Mouse (Mus musculus): ENCODE data around the gene Macrod2. TPM values are rescaled to one million over a fixed set of nuclear protein-coding genes. Genes with fewer than 3 reads are reported as not detected.
A peak's percentile ranks its signal among the peaks of the same experiment; 100 is the strongest.

Macrod2 gene
- polyA plus RNA-seq, 1 experiment, result 20.2 TPM

DNA sequence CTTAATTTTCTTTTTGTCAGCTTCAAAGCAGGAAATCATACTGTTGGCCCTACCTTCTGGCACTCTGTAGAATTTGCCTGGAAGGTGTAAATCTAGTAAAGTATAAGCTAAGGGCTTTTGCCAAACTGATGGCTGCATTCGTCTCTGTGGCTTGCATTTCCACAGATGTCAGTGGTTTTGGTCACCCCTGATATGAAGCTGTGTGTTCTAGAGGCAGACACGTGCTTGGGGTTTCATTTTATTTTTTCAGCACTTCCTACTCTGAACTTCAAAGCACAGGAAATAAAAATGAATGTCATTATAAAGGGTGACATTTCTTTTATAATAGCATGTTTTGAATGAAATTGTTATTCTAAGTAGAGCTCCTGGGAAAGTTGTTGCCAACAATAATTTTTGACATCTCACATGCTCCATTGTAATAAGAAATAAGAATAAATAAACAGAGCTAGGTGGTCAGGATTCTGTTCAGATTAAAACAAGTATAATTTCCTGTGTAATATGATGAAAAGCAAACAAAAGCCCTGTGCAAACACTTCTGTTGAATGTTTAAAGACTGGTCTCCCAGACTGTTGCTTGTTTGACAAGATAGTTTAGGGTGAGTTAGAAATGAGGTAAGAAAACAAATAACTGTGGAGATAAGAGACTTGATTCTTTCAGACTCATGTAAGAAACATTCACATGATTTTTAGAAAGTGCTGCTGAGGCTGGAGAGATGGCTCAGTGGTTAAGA, 424.4 kb downstream of the Macrod2 start:
- no peak for DNase-seq
- TF ChIP-seq POLR2A (IDR thresholded peaks at IDR 0.05; ENCODE audit: borderline replicate concordance, insufficient read depth, low read length) (no peak), CTCF (IDR thresholded peaks at IDR 0.05; ENCODE audit: borderline replicate concordance, insufficient read depth, low read depth, low read length) (no peak)
- Histone ChIP-seq H3K27me3 (ENCODE audit: control insufficient read depth, insufficient read depth, low read length) (no peaks in the 10 kb centered on the region), H3K4me1 (ENCODE audit: control insufficient read depth, insufficient read depth, low read length) (peaks cover 8% of the 10 kb centered on the region; the same call in 1 of the 2 replicates), H3K4me3 (replicated peaks; ENCODE audit: insufficient read depth, low read depth, low read length) (no peak overlapping the region), H3K27ac (ENCODE audit: insufficient read depth, low read length) (no peak overlapping the region)
- WGBS, result 37% methylated on average over 2 of the region's 2 CpGs

- 11% methylated on average over 3 of the region's 3 CpGs for WGBS
- peak; percentile 29 to 81 for DNase-seq
- TF ChIP-seq POLR2A (IDR thresholded peaks at IDR 0.05; ENCODE audit: borderline replicate concordance, insufficient read depth, low read length), result no peak
- no peak for TF ChIP-seq CTCF (IDR thresholded peaks at IDR 0.05; ENCODE audit: borderline replicate concordance, insufficient read depth, low read depth, low read length)
- Histone ChIP-seq H3K4me3 (replicated peaks; ENCODE audit: insufficient read depth, low read depth, low read length) (no peak overlapping the region), H3K27me3 (ENCODE audit: control insufficient read depth, insufficient read depth, low read length) (no peaks in the 10 kb centered on the region), H3K27ac (ENCODE audit: insufficient read depth, low read length) (no peak overlapping the region), H3K4me1 (ENCODE audit: control insufficient read depth, insufficient read depth, low read length) (peaks cover 8% of the 10 kb centered on the region; the same call in 1 of the 2 replicates)
These were observed 427.3 kb downstream of the Macrod2 start for GRCm38 (mm10) chr2:140822378-140822777.

DNA sequence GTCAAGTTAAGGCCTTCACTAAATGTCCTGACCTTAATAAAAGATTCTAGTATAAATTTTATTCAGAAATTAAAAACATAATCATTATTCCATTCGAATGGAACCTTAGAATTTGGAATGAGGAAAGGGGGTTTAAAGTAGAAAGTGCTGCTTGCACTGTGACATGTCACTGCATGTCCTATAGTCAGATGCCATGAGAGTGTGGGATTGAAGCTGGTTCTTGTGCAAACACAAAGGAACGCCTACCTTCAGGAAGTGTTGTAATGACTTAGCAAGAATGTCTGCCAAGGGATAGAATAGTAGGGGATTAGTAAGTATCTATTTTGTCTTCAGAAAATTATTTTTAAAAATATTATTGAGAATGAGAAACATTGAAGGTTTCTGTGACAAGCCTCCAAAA, 431.1 kb downstream of the Macrod2 start:
- Histone ChIP-seq H3K27ac (ENCODE audit: insufficient read depth, low read length) (no peak overlapping the region), H3K27me3 (ENCODE audit: control insufficient read depth, insufficient read depth, low read length) (no peaks in the 10 kb centered on the region), H3K4me3 (replicated peaks; ENCODE audit: insufficient read depth, low read depth, low read length) (no peak overlapping the region), H3K4me1 (ENCODE audit: control insufficient read depth, insufficient read depth, low read length) (peaks cover 14% of the 10 kb centered on the region; the same call in 1 of the 2 replicates)
- 95% methylated on average over 2 of the region's 2 CpGs for WGBS
- TF ChIP-seq POLR2A (IDR thresholded peaks at IDR 0.05; ENCODE audit: borderline replicate concordance, insufficient read depth, low read length) (no peak), CTCF (IDR thresholded peaks at IDR 0.05; ENCODE audit: borderline replicate concordance, insufficient read depth, low read depth, low read length) (no peak)
- DNase-seq, result no peak

DNA sequence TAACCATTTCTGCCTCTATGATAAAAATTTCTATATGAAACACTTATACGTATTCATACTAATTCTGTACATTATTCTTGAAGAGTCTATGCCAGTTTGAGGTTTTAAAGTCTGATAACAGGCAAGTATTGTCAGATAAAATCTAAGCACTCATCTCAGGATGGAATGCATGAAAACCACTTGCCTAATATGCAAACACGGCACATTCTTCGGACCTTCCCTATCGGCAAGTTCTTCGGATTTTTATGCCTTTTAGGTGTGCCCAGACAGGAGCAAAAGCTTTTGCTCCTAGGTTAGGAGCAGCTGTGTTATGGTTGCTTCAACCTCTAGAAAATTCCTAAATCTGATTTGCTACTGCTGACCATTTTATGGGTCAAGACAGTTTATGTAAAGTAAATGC, 433.8 kb downstream of the Macrod2 start:
- DNase-seq, result no peak
- Histone ChIP-seq H3K4me3 (replicated peaks; ENCODE audit: insufficient read depth, low read depth, low read length) (no peak overlapping the region), H3K27me3 (ENCODE audit: control insufficient read depth, insufficient read depth, low read length) (no peaks in the 10 kb centered on the region), H3K4me1 (ENCODE audit: control insufficient read depth, insufficient read depth, low read length) (peaks cover 6% of the 10 kb centered on the region; the same call in 1 of the 2 replicates), H3K27ac (ENCODE audit: insufficient read depth, low read length) (no peak overlapping the region)
- TF ChIP-seq POLR2A (IDR thresholded peaks at IDR 0.05; ENCODE audit: borderline replicate concordance, insufficient read depth, low read length), result no peak
- TF ChIP-seq CTCF (IDR thresholded peaks at IDR 0.05; ENCODE audit: borderline replicate concordance, insufficient read depth, low read depth, low read length), result no peak
- WGBS, result 96% methylated on average over 5 of the region's 5 CpGs

GRCm38 (mm10) chr2:140830086-140830485, 435.0 kb downstream of the Macrod2 start:
- peak overlapping the region; percentile 50 for H3K27ac ChIP-seq (ENCODE audit: insufficient read depth, low read length)
- 10% methylated on average over 3 of the region's 3 CpGs for WGBS
- no peak overlapping the region for H3K4me3 ChIP-seq (replicated peaks; ENCODE audit: insufficient read depth, low read depth, low read length)
- H3K27me3 ChIP-seq (ENCODE audit: control insufficient read depth, insufficient read depth, low read length), result no peaks in the 10 kb centered on the region
- DNase-seq, result peak; percentile 52 to 77
- peaks cover 6% of the 10 kb centered on the region; the same call in 1 of the 2 replicates for H3K4me1 ChIP-seq (ENCODE audit: control insufficient read depth, insufficient read depth, low read length)
- no peak for TF ChIP-seq POLR2A (IDR thresholded peaks at IDR 0.05; ENCODE audit: borderline replicate concordance, insufficient read depth, low read length)
- TF ChIP-seq CTCF (IDR thresholded peaks at IDR 0.05; ENCODE audit: borderline replicate concordance, insufficient read depth, low read depth, low read length), result peak; percentile 23; the same call in 1 of the 2 replicates

DNA sequence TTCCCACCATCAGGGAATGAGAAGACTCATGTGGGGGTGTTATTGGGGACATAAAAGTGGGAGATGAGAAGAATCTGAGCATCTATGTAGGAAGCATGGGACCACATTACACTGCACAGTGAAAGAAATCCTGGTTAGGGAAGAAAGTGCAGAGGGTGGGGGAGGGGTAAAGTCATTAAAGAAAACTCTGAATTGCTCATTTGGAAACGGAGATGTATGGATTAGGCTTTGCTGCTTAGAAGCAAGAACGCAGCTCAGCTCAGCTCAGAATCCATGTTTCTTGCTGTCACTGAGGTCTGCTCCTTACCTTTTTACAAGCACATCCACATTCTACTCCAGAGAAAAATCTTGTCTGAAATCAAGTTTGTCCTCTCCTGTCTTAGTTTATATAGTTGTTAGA, 444.3 kb downstream of the Macrod2 start:
- TF ChIP-seq POLR2A (IDR thresholded peaks at IDR 0.05; ENCODE audit: borderline replicate concordance, insufficient read depth, low read length) (no peak), CTCF (IDR thresholded peaks at IDR 0.05; ENCODE audit: borderline replicate concordance, insufficient read depth, low read depth, low read length) (no peak)
- H3K4me1 ChIP-seq (ENCODE audit: control insufficient read depth, insufficient read depth, low read length), result 0 out of 2 replicates have a peak, but pooled peaks cover 3% of the 10 kb centered on the region
- 61% methylated on average over 2 of the region's 2 CpGs for WGBS

GRCm38 (mm10) chr2:140839880-140840279, 444.8 kb downstream of the Macrod2 start:
- DNase-seq, result peak; percentile 62 to 65
- 0 out of 2 replicates have a peak, but pooled peaks cover 3% of the 10 kb centered on the region for H3K4me1 ChIP-seq (ENCODE audit: control insufficient read depth, insufficient read depth, low read length)
- WGBS, result 35% methylated on average over 3 of the region's 3 CpGs
- TF ChIP-seq POLR2A (IDR thresholded peaks at IDR 0.05; ENCODE audit: borderline replicate concordance, insufficient read depth, low read length) (no peak), CTCF (IDR thresholded peaks at IDR 0.05; ENCODE audit: borderline replicate concordance, insufficient read depth, low read depth, low read length) (no peak)
- H3K4me3 ChIP-seq (replicated peaks; ENCODE audit: insufficient read depth, low read depth, low read length), result no peak overlapping the region
- no peak overlapping the region for H3K27ac ChIP-seq (ENCODE audit: insufficient read depth, low read length)
- H3K27me3 ChIP-seq (ENCODE audit: control insufficient read depth, insufficient read depth, low read length), result no peaks in the 10 kb centered on the region

More for the DNA sequence above, 444.3 kb downstream of the Macrod2 start:
- Histone ChIP-seq H3K27me3 (ENCODE audit: control insufficient read depth, insufficient read depth, low read length) (no peaks in the 10 kb centered on the region), H3K4me3 (replicated peaks; ENCODE audit: insufficient read depth, low read depth, low read length) (no peak overlapping the region), H3K27ac (ENCODE audit: insufficient read depth, low read length) (no peak overlapping the region)
- no peak for DNase-seq

- H3K27me3 ChIP-seq (ENCODE audit: control insufficient read depth, insufficient read depth, low read length), result no peaks in the 10 kb centered on the region
- DNase-seq, result no peak
- no peak overlapping the region for H3K4me3 ChIP-seq (replicated peaks; ENCODE audit: insufficient read depth, low read depth, low read length)
- TF ChIP-seq CTCF (IDR thresholded peaks at IDR 0.05; ENCODE audit: borderline replicate concordance, insufficient read depth, low read depth, low read length) (no peak), POLR2A (IDR thresholded peaks at IDR 0.05; ENCODE audit: borderline replicate concordance, insufficient read depth, low read length) (no peak)
- H3K27ac ChIP-seq (ENCODE audit: insufficient read depth, low read length), result no peak overlapping the region
- H3K4me1 ChIP-seq (ENCODE audit: control insufficient read depth, insufficient read depth, low read length), result 0 out of 2 replicates have a peak, but pooled peaks cover 3% of the 10 kb centered on the region
- WGBS, result 94% methylated on average over 5 of the region's 5 CpGs
These were observed 448.9 kb downstream of the Macrod2 start for GRCm38 (mm10) chr2:140844030-140844429.

Measured in cerebellum, adult 2 months (tissue).